Comparison of ENCODE assay signal across 26 mouse cellular contexts in genomic region chr4:81988796-81989195, GRCm38 (mm10).
"Had no signal": no experiment of that assay in that cellular context is flagged by ENCODE, and none has a peak within 500 bp of the region (broad histone marks: within the 10 kb centered on the region; RNA-seq: fewer than 3 reads in every experiment).

No protein-coding gene starts in this region.

- H3K27ac ChIP-seq: heart, adult 2 months; heart, embryonic 13.5 days; heart, embryonic 15.5 days; hindbrain, embryonic 14.5 days; kidney, embryonic 15.5 days; kidney, postnatal 0 days; left cerebral cortex, adult 2 months; limb, embryonic 10.5 days; limb, embryonic 12.5 days; liver, embryonic 13.5 days; liver, embryonic 15.5 days had no signal

- H3K4me1 ChIP-seq: heart, embryonic 15.5 days; kidney, embryonic 15.5 days; limb, embryonic 12.5 days; liver, embryonic 13.5 days; liver, embryonic 15.5 days had no signal

- ATAC-seq: hindbrain, embryonic 16.5 days; intestine, embryonic 16.5 days had no signal

- H3K4me3 ChIP-seq: heart, adult 2 months; heart, embryonic 13.5 days; heart, embryonic 15.5 days; kidney, embryonic 15.5 days; left cerebral cortex, adult 2 months; limb, embryonic 10.5 days; limb, embryonic 12.5 days; liver, embryonic 13.5 days; liver, embryonic 15.5 days had no signal

- DNase-seq: gastrocnemius, postnatal 14 days; gastrocnemius, postnatal 36 days; heart, adult 11 months; heart, adult 2 months; heart, postnatal 14 days; heart, postnatal 36 days; kidney, adult 11 months; kidney, adult 2 months; kidney, adult 9 months; kidney, postnatal 14 days; kidney, postnatal 36 days; liver; liver, embryonic 13.5 days had no signal

- H3K9me3 ChIP-seq: heart, embryonic 13.5 days; heart, embryonic 15.5 days; kidney, embryonic 15.5 days; limb, embryonic 10.5 days; limb, embryonic 12.5 days; liver, embryonic 13.5 days; liver, embryonic 15.5 days had no signal

- H3K27me3 ChIP-seq: heart, embryonic 13.5 days; heart, embryonic 15.5 days; kidney, embryonic 15.5 days; limb, embryonic 12.5 days; liver, embryonic 13.5 days; liver, embryonic 15.5 days had no signal

- H3K9ac ChIP-seq: heart, embryonic 13.5 days; heart, embryonic 15.5 days; hindbrain, embryonic 14.5 days; kidney, embryonic 15.5 days; limb, embryonic 12.5 days; liver, embryonic 13.5 days; liver, embryonic 15.5 days had no signal

- H3K4me2 ChIP-seq: heart, embryonic 11.5 days; heart, embryonic 13.5 days; heart, embryonic 15.5 days; hindbrain, embryonic 14.5 days; kidney, embryonic 15.5 days; limb, embryonic 12.5 days; liver, embryonic 11.5 days; liver, embryonic 13.5 days; liver, embryonic 15.5 days had no signal

- H3K36me3 ChIP-seq: heart, embryonic 13.5 days; heart, embryonic 15.5 days; kidney, embryonic 15.5 days; limb, embryonic 10.5 days; limb, embryonic 12.5 days; liver, embryonic 13.5 days; liver, embryonic 15.5 days had no signal
